Comparison of ENCODE assay signal across 23 mouse cellular contexts in the genomic region with DNA sequence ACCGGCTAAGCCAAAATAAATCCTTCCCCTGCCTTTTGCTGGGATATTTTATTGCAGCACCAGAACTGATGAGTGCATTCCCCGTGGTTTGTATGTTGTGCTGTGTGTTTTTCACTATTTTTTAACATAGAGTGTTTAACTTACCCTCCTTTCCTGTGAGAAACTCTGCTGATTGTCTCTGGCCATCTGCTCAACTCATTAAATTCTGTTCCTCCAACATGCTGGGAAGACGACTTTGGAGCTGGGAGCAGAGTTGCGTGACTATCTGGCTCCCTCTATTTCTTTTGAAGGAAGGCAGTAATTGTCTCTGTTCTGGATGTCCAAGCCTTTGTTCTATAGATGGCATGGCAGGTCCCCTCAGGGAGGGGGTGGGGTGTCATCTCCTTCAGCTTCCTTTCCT.
DNase-seq lines count a peak whose midpoint lies in the region; ATAC-seq and TF ChIP-seq lines count a peak whose summit lies in the region.
"Had no signal": no experiment of that assay in that cellular context is flagged by ENCODE, and none has a peak within 500 bp of the region (broad histone marks: within the 10 kb centered on the region; RNA-seq: fewer than 3 reads in every experiment).

No protein-coding gene starts in this region.

- no peaks in the 10 kb centered on the region for H3K27me3 ChIP-seq in forebrain, embryonic 14.5 days (replicated peaks; ENCODE audit: control insufficient read depth, insufficient read depth, low read length)
- H3K27me3 ChIP-seq in forebrain, embryonic 11.5 days (ENCODE audit: control insufficient read depth, insufficient read depth, low read length), result no peaks in the 10 kb centered on the region
- no peaks in the 10 kb centered on the region for H3K27me3 ChIP-seq in hindbrain, postnatal 0 days (ENCODE audit: insufficient read depth, low read length)
- H3K27me3 ChIP-seq in hindbrain, embryonic 12.5 days, result no peaks in the 10 kb centered on the region
- H3K27me3 ChIP-seq in limb, embryonic 14.5 days (ENCODE audit: control insufficient read depth, insufficient read depth, low read length), result no peaks in the 10 kb centered on the region
- H3K27me3 ChIP-seq in limb, embryonic 10.5 days (ENCODE audit: low read depth, poor library complexity, severe bottlenecking), result no peaks in the 10 kb centered on the region
- H3K27me3 ChIP-seq: embryonic facial prominence, embryonic 12.5 days; hindbrain, embryonic 13.5 days; limb, embryonic 13.5 days; lung, embryonic 15.5 days; midbrain, embryonic 12.5 days had no signal

- no peak overlapping the region for H3K4me3 ChIP-seq in forebrain, embryonic 14.5 days (ENCODE audit: low read depth, low read length)
- H3K4me3 ChIP-seq in forebrain, embryonic 11.5 days (ENCODE audit: low read depth, low read length), result no peak overlapping the region
- no peak overlapping the region for H3K4me3 ChIP-seq in hindbrain, postnatal 0 days (ENCODE audit: low read length)
- no peak overlapping the region for H3K4me3 ChIP-seq in hindbrain, embryonic 12.5 days
- H3K4me3 ChIP-seq in limb, embryonic 14.5 days (replicated peaks; ENCODE audit: low read length), result no peak overlapping the region
- no peak overlapping the region for H3K4me3 ChIP-seq in limb, embryonic 10.5 days
- H3K4me3 ChIP-seq: embryonic facial prominence, embryonic 12.5 days; erythroblast, embryonic 14.5 days; heart, embryonic 10.5 days; hindbrain, embryonic 13.5 days; limb, embryonic 13.5 days; lung, embryonic 15.5 days; midbrain, embryonic 12.5 days had no signal

- H3K9me3 ChIP-seq in forebrain, embryonic 14.5 days (replicated peaks; ENCODE audit: control insufficient read depth, low read length), result no peaks in the 10 kb centered on the region
- no peaks in the 10 kb centered on the region for H3K9me3 ChIP-seq in forebrain, embryonic 11.5 days (ENCODE audit: control insufficient read depth, low read length)
- no peaks in the 10 kb centered on the region for H3K9me3 ChIP-seq in hindbrain, postnatal 0 days (ENCODE audit: low read length)
- H3K9me3 ChIP-seq in hindbrain, embryonic 12.5 days (replicated peaks), result no peaks in the 10 kb centered on the region
- H3K9me3 ChIP-seq in limb, embryonic 14.5 days (ENCODE audit: control insufficient read depth, low read length), result no peaks in the 10 kb centered on the region
- H3K9me3 ChIP-seq in limb, embryonic 10.5 days (replicated peaks), result no peaks in the 10 kb centered on the region
- H3K9me3 ChIP-seq: embryonic facial prominence, embryonic 12.5 days; heart, embryonic 10.5 days; hindbrain, embryonic 13.5 days; limb, embryonic 13.5 days; lung, embryonic 15.5 days; midbrain, embryonic 12.5 days had no signal

- no peak overlapping the region for H3K27ac ChIP-seq in forebrain, embryonic 14.5 days (ENCODE audit: low read depth, low read length)
- no peak overlapping the region for H3K27ac ChIP-seq in forebrain, embryonic 11.5 days (ENCODE audit: low read depth, low read length)
- H3K27ac ChIP-seq in hindbrain, postnatal 0 days, result no peak overlapping the region
- no peak overlapping the region for H3K27ac ChIP-seq in hindbrain, embryonic 12.5 days
- no peak overlapping the region for H3K27ac ChIP-seq in limb, embryonic 14.5 days (replicated peaks; ENCODE audit: low read depth, low read length)
- H3K27ac ChIP-seq in limb, embryonic 10.5 days, result no peak overlapping the region
- H3K27ac ChIP-seq: embryonic facial prominence, embryonic 12.5 days; heart, embryonic 10.5 days; hindbrain, embryonic 13.5 days; limb, embryonic 13.5 days; liver, embryonic 14.5 days; lung, embryonic 15.5 days; macrophage; midbrain, embryonic 12.5 days; stomach, postnatal 0 days had no signal

- H3K9ac ChIP-seq in forebrain, embryonic 14.5 days (ENCODE audit: low read length), result no peak overlapping the region
- H3K9ac ChIP-seq in forebrain, embryonic 11.5 days (ENCODE audit: low read length), result no peak overlapping the region
- no peak overlapping the region for H3K9ac ChIP-seq in hindbrain, postnatal 0 days (replicated peaks; ENCODE audit: low read length)
- H3K9ac ChIP-seq in hindbrain, embryonic 12.5 days, result no peak overlapping the region
- no peak overlapping the region for H3K9ac ChIP-seq in limb, embryonic 14.5 days (ENCODE audit: low read depth, low read length, severe bottlenecking)
- H3K9ac ChIP-seq: embryonic facial prominence, embryonic 12.5 days; hindbrain, embryonic 13.5 days; limb, embryonic 13.5 days; liver, embryonic 14.5 days; lung, embryonic 15.5 days; midbrain, embryonic 12.5 days had no signal

- 31% methylated on average over 4 of the region's 4 CpGs for WGBS in forebrain, embryonic 14.5 days
- 46% methylated on average over 4 of the region's 4 CpGs for WGBS in forebrain, embryonic 11.5 days
- WGBS in hindbrain, postnatal 0 days, result 32% methylated on average over 4 of the region's 4 CpGs
- 39% methylated on average over 4 of the region's 4 CpGs for WGBS in hindbrain, embryonic 12.5 days
- WGBS in limb, embryonic 14.5 days, result 33% methylated on average over 4 of the region's 4 CpGs
- 57% methylated on average over 4 of the region's 4 CpGs for WGBS in limb, embryonic 10.5 days

- H3K36me3 ChIP-seq in forebrain, embryonic 14.5 days (ENCODE audit: control insufficient read depth, insufficient read depth, low read length), result no peaks in the 10 kb centered on the region
- H3K36me3 ChIP-seq in forebrain, embryonic 11.5 days (ENCODE audit: control insufficient read depth, insufficient read depth, low read length), result no peaks in the 10 kb centered on the region
- H3K36me3 ChIP-seq in hindbrain, postnatal 0 days (ENCODE audit: insufficient read depth, low read length), result no peaks in the 10 kb centered on the region
- H3K36me3 ChIP-seq in hindbrain, embryonic 12.5 days, result no peaks in the 10 kb centered on the region
- no peaks in the 10 kb centered on the region for H3K36me3 ChIP-seq in limb, embryonic 14.5 days (ENCODE audit: control insufficient read depth, insufficient read depth, low read length)
- H3K36me3 ChIP-seq in limb, embryonic 10.5 days, result no peaks in the 10 kb centered on the region
- H3K36me3 ChIP-seq: embryonic facial prominence, embryonic 12.5 days; heart, embryonic 10.5 days; hindbrain, embryonic 13.5 days; limb, embryonic 13.5 days; lung, embryonic 15.5 days; midbrain, embryonic 12.5 days had no signal

- peaks cover 8% of the 10 kb centered on the region for H3K4me1 ChIP-seq in forebrain, embryonic 14.5 days (ENCODE audit: control insufficient read depth, insufficient read depth, low read length)
- H3K4me1 ChIP-seq in forebrain, embryonic 11.5 days (replicated peaks; ENCODE audit: control insufficient read depth, insufficient read depth, low read length), result no peaks in the 10 kb centered on the region; the same call in 1 of the 2 replicates
- H3K4me1 ChIP-seq in hindbrain, postnatal 0 days (ENCODE audit: insufficient read depth, low read length), result no peaks in the 10 kb centered on the region
- H3K4me1 ChIP-seq in hindbrain, embryonic 12.5 days, result peaks cover 3% of the 10 kb centered on the region; the same call in 1 of the 2 replicates
- H3K4me1 ChIP-seq in limb, embryonic 14.5 days (ENCODE audit: control insufficient read depth, insufficient read depth, low read length), result no peaks in the 10 kb centered on the region
- H3K4me1 ChIP-seq in limb, embryonic 10.5 days, result peaks cover 3% of the 10 kb centered on the region
- H3K4me1 ChIP-seq: embryonic facial prominence, embryonic 12.5 days; heart, embryonic 10.5 days; lung, embryonic 15.5 days had no signal

- DNase-seq in forebrain, embryonic 14.5 days (ENCODE audit: low spot score), result peak; percentile 41
- DNase-seq in forebrain, embryonic 11.5 days (ENCODE audit: low spot score), result no peak
- peak; percentile 16 for DNase-seq in hindbrain, postnatal 0 days (ENCODE audit: low spot score)
- peak; percentile 6 for DNase-seq in limb, embryonic 14.5 days (ENCODE audit: low spot score)
- no peak for DNase-seq in limb, embryonic 10.5 days (ENCODE audit: low spot score)
- DNase-seq in brain, adult 2 months (ENCODE audit: low read depth, low spot score), result peak; percentile 82
- no peak for DNase-seq in natural killer cell, adult 2 months (ENCODE audit: low spot score in 2 of 2)
- DNase-seq: adrenal gland, adult 2 months; cerebellum, adult 9-11 months; kidney, adult 9 months; kidney, postnatal 36 days; thymus, postnatal 25 days had no signal

- TF ChIP-seq CTCF in hindbrain, postnatal 0 days (IDR thresholded peaks at IDR 0.05; ENCODE audit: low read depth), result no peak

- ATAC-seq in forebrain, embryonic 14.5 days, result no peak
- ATAC-seq in forebrain, embryonic 11.5 days (replicated peaks; ENCODE audit: low FRiP score), result no peak
- ATAC-seq in hindbrain, postnatal 0 days, result no peak
- no peak for ATAC-seq in hindbrain, embryonic 12.5 days (ENCODE audit: low FRiP score)
- ATAC-seq in limb, embryonic 14.5 days (ENCODE audit: low FRiP score, low read depth), result no peak

- TF ChIP-seq POLR2A in limb, embryonic 14.5 days (IDR thresholded peaks at IDR 0.05; ENCODE audit: borderline replicate concordance, extremely low read depth, insufficient read depth, insufficient read length), result no peak

- H3K4me2 ChIP-seq in forebrain, embryonic 14.5 days (ENCODE audit: low read length), result no peak overlapping the region
- H3K4me2 ChIP-seq in forebrain, embryonic 11.5 days (ENCODE audit: low read depth, low read length, severe bottlenecking), result no peak overlapping the region
- no peak overlapping the region for H3K4me2 ChIP-seq in hindbrain, postnatal 0 days (ENCODE audit: low read depth, low read length)
- H3K4me2 ChIP-seq in hindbrain, embryonic 12.5 days (replicated peaks), result no peak overlapping the region
- no peak overlapping the region for H3K4me2 ChIP-seq in limb, embryonic 14.5 days (replicated peaks; ENCODE audit: low read depth, low read length, severe bottlenecking)
- H3K4me2 ChIP-seq: embryonic facial prominence, embryonic 12.5 days; hindbrain, embryonic 13.5 days; limb, embryonic 13.5 days; lung, embryonic 15.5 days; midbrain, embryonic 12.5 days had no signal

Comparison
In these comparisons a context has a peak if more than half of its experiments do, and no peak if none do; other contexts are left out.
1. DNase-seq: peak in forebrain, embryonic 14.5 days (single experiment), hindbrain, postnatal 0 days (single experiment), limb, embryonic 14.5 days (single experiment) and brain, adult 2 months (single experiment); none in forebrain, embryonic 11.5 days (single experiment), limb, embryonic 10.5 days (single experiment) and natural killer cell, adult 2 months (0 of 2).